Mouse (Mus musculus): ENCODE measurements at regions not wholly inside any gene's neighbourhood (a gene's known extent, or its start where the extent isn't known, plus 50 kb on each side); places are given as distances from the start of the nearest gene placed in this dataset.

DNA sequence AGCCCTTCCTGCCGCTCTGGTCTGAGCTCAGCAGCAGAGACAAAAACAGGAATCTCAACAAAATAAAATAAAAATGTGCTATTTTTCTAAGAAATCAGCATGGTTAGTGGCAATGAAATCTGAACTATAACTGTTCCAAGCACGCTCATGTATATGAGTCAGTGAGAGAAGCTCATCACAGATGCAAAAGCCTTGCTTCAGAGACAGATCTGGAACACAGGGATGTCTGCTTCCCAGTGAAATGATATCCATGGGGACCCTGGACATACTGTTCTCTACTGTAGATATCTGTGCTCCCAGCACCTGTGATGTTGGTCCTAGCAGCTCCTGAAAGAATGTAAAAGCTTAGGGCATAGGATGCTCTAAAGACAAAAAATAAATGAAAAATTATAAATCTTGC is 321.2 kb upstream of the BB014433 start:
- no peak for TF ChIP-seq GATA1 (IDR thresholded peaks at IDR 0.05; ENCODE audit: borderline replicate concordance, low read length)
- TF ChIP-seq FLI1 (IDR thresholded peaks at IDR 0.05; ENCODE audit: low read length) = no peak
- Histone ChIP-seq H3K4me3 (replicated peaks) (no peak overlapping the region), H3K4me1 (no peaks in the 10 kb centered on the region), H3K27me3 (replicated peaks) (no peaks in the 10 kb centered on the region), H3K9me3 (peaks cover 11% of the 10 kb centered on the region), H3K36me3 (replicated peaks; ENCODE audit: low read length) (no peaks in the 10 kb centered on the region)

GRCm38 (mm10) chr8:15364546-15364945 is 318.7 kb upstream of the BB014433 start:
- Histone ChIP-seq H3K4me3 (replicated peaks) (no peak overlapping the region), H3K27me3 (replicated peaks) (no peaks in the 10 kb centered on the region), H3K36me3 (replicated peaks; ENCODE audit: low read length) (no peaks in the 10 kb centered on the region), H3K9me3 (peaks cover 15% of the 10 kb centered on the region), H3K4me1 (no peaks in the 10 kb centered on the region)
- TF ChIP-seq GATA1 (IDR thresholded peaks at IDR 0.05; ENCODE audit: borderline replicate concordance, low read length) (no peak), FLI1 (IDR thresholded peaks at IDR 0.05; ENCODE audit: low read length) (no peak)

GRCm38 (mm10) chr8:15344151-15344550 is 298.3 kb upstream of the BB014433 start:
- TF ChIP-seq FLI1 (IDR thresholded peaks at IDR 0.05; ENCODE audit: low read length) (no peak), GATA1 (IDR thresholded peaks at IDR 0.05; ENCODE audit: borderline replicate concordance, low read length) (no peak)

GRCm38 (mm10) chr8:15343616-15344015 is 297.7 kb upstream of the BB014433 start:
- H3K9me3 ChIP-seq = peaks cover 16% of the 10 kb centered on the region
- TF ChIP-seq GATA1 (IDR thresholded peaks at IDR 0.05; ENCODE audit: borderline replicate concordance, low read length) = no peak
- TF ChIP-seq FLI1 (IDR thresholded peaks at IDR 0.05; ENCODE audit: low read length) = no peak
- no peak overlapping the region for H3K4me3 ChIP-seq (replicated peaks)
- no peaks in the 10 kb centered on the region for H3K27me3 ChIP-seq (replicated peaks)
- no peaks in the 10 kb centered on the region for H3K36me3 ChIP-seq (replicated peaks; ENCODE audit: low read length)
- H3K4me1 ChIP-seq = no peaks in the 10 kb centered on the region

More at GRCm38 (mm10) chr8:15344151-15344550, 298.3 kb upstream of the BB014433 start:
- Histone ChIP-seq H3K9me3 (peaks cover 16% of the 10 kb centered on the region), H3K4me3 (replicated peaks) (no peak overlapping the region), H3K4me1 (no peaks in the 10 kb centered on the region), H3K27me3 (replicated peaks) (no peaks in the 10 kb centered on the region), H3K36me3 (replicated peaks; ENCODE audit: low read length) (no peaks in the 10 kb centered on the region)

DNA sequence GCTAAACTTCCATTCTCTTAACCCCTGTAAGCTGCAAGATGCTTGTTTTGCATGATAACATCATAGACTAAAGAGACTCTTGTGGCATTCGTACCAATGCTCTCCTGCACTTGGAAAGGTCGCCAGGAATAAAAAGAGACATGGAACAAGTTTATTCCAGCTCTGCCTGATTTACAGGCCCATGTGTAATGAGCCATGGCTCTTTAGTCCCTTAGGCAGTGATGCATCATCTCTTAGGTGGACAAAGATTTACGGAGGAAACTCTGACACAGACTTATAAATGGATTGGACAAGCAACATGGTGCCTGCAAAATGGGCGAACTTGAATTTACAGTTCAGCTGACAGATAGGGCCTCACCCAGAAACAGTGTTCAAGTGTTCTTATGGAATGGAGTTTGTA is 288.7 kb upstream of the BB014433 start:
- no peak for TF ChIP-seq GATA1 (IDR thresholded peaks at IDR 0.05; ENCODE audit: borderline replicate concordance, low read length)
- no peak for TF ChIP-seq FLI1 (IDR thresholded peaks at IDR 0.05; ENCODE audit: low read length)
- H3K27me3 ChIP-seq (replicated peaks) = no peaks in the 10 kb centered on the region
- peaks cover 14% of the 10 kb centered on the region; the same call in 1 of the 2 replicates for H3K9me3 ChIP-seq
- H3K4me3 ChIP-seq (replicated peaks) = no peak overlapping the region
- no peaks in the 10 kb centered on the region for H3K36me3 ChIP-seq (replicated peaks; ENCODE audit: low read length)
- no peaks in the 10 kb centered on the region for H3K4me1 ChIP-seq

GRCm38 (mm10) chr8:15327312-15327711 is 281.4 kb upstream of the BB014433 start:
- no peaks in the 10 kb centered on the region for H3K27me3 ChIP-seq (replicated peaks)
- no peak overlapping the region for H3K4me3 ChIP-seq (replicated peaks)
- H3K36me3 ChIP-seq (replicated peaks; ENCODE audit: low read length) = no peaks in the 10 kb centered on the region
- H3K9me3 ChIP-seq = peaks cover 9% of the 10 kb centered on the region; the same call in 1 of the 2 replicates
- no peak for TF ChIP-seq GATA1 (IDR thresholded peaks at IDR 0.05; ENCODE audit: borderline replicate concordance, low read length)
- no peak for TF ChIP-seq FLI1 (IDR thresholded peaks at IDR 0.05; ENCODE audit: low read length)
- H3K4me1 ChIP-seq = no peaks in the 10 kb centered on the region

DNA sequence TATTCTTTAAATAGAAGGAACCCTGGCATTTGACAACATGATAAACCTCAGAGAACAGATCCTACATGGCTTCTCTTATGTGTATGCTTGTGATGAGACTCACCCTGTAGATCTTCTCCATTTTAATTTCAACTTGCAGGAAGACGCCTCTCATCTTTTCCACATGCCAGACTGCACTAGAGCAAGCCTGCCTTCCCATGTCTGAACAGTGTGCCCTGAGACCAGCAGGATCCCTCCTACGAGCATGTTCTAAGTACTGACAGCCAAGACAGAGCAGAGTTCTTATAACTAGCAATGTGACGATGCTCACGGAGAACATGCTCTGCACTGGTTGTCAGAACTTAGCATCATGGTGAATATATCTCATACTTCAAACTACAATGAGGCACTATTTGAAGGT is 277.5 kb upstream of the BB014433 start:
- Histone ChIP-seq H3K4me1 (no peaks in the 10 kb centered on the region), H3K9me3 (peaks cover 18% of the 10 kb centered on the region), H3K27me3 (replicated peaks) (no peaks in the 10 kb centered on the region), H3K36me3 (replicated peaks; ENCODE audit: low read length) (no peaks in the 10 kb centered on the region), H3K4me3 (replicated peaks) (no peak overlapping the region)
- no peak for TF ChIP-seq GATA1 (IDR thresholded peaks at IDR 0.05; ENCODE audit: borderline replicate concordance, low read length)
- TF ChIP-seq FLI1 (IDR thresholded peaks at IDR 0.05; ENCODE audit: low read length) = no peak

- no peak overlapping the region for H3K4me3 ChIP-seq (replicated peaks)
- H3K9me3 ChIP-seq = peaks cover 21% of the 10 kb centered on the region
- no peak for TF ChIP-seq GATA1 (IDR thresholded peaks at IDR 0.05; ENCODE audit: borderline replicate concordance, low read length)
- TF ChIP-seq FLI1 (IDR thresholded peaks at IDR 0.05; ENCODE audit: low read length) = no peak
- H3K4me1 ChIP-seq = no peaks in the 10 kb centered on the region
- no peaks in the 10 kb centered on the region for H3K27me3 ChIP-seq (replicated peaks)
- no peaks in the 10 kb centered on the region for H3K36me3 ChIP-seq (replicated peaks; ENCODE audit: low read length)
Observed at GRCm38 (mm10) chr8:15318082-15318816, 272.4 kb upstream of the BB014433 start.

- Histone ChIP-seq H3K4me1 (no peaks in the 10 kb centered on the region), H3K27me3 (replicated peaks) (no peaks in the 10 kb centered on the region), H3K9me3 (peaks cover 29% of the 10 kb centered on the region)
Observed at GRCm38 (mm10) chr8:15313481-15313880, 267.6 kb upstream of the BB014433 start.

GRCm38 (mm10) chr8:15311509-15311908 is 265.6 kb upstream of the BB014433 start:
- TF ChIP-seq FLI1 (IDR thresholded peaks at IDR 0.05; ENCODE audit: low read length) = no peak
- TF ChIP-seq GATA1 (IDR thresholded peaks at IDR 0.05; ENCODE audit: borderline replicate concordance, low read length) = no peak
- Histone ChIP-seq H3K4me3 (replicated peaks) (no peak overlapping the region), H3K36me3 (replicated peaks; ENCODE audit: low read length) (no peaks in the 10 kb centered on the region), H3K9me3 (peaks cover 23% of the 10 kb centered on the region), H3K4me1 (no peaks in the 10 kb centered on the region), H3K27me3 (replicated peaks) (no peaks in the 10 kb centered on the region)

More at GRCm38 (mm10) chr8:15313481-15313880, 267.6 kb upstream of the BB014433 start:
- H3K36me3 ChIP-seq (replicated peaks; ENCODE audit: low read length) = no peaks in the 10 kb centered on the region
- TF ChIP-seq GATA1 (IDR thresholded peaks at IDR 0.05; ENCODE audit: borderline replicate concordance, low read length) (no peak), FLI1 (IDR thresholded peaks at IDR 0.05; ENCODE audit: low read length) (no peak)
- H3K4me3 ChIP-seq (replicated peaks) = no peak overlapping the region
